Mouse (Mus musculus) embryonic facial prominence, embryonic 11.5 days (tissue): ENCODE results near the gene Ak1. TPM values are rescaled to one million over a fixed set of nuclear protein-coding genes. Genes with fewer than 3 reads are reported as not detected.

Experiments
- ATAC-seq: fragments of 200-750 bp; cut with Nextera tagmentation; replicated peaks from 2 replicates; pipeline ENCODE4 v1.8.0; 2017; ENCODE audit warnings: low read depth; ENCODE audit not compliant: insufficient number of reproducible peaks, low FRiP score, low TSS enrichment
- DNase-seq: peaks from one replicate; pipeline ENCODE4 v3.0.0-alpha.2; 2015; ENCODE audit warnings: low spot score
- H3K27ac ChIP-seq: fragments of 300-500 bp; sonication (generic); replicated peaks from 2 replicates; pipeline ENCODE4 v1.5.1; 2014; ENCODE audit warnings: mild to moderate bottlenecking, low read depth, low read length, control low read depth
- H3K27me3 ChIP-seq: fragments of 300-500 bp; sonication (generic); 2 replicates; pipeline ENCODE4 v1.6.1; 2014; ENCODE audit warnings: mild to moderate bottlenecking, low read length, moderate library complexity, mixed read lengths; ENCODE audit not compliant: control insufficient read depth, insufficient read depth
- H3K36me3 ChIP-seq: fragments of 300-500 bp; sonication (generic); replicated peaks from 2 replicates; pipeline ENCODE4 v1.6.1; 2014; ENCODE audit warnings: low read depth, mild to moderate bottlenecking, low read length, moderate library complexity, mixed read lengths; ENCODE audit not compliant: control insufficient read depth, insufficient read depth
- H3K4me1 ChIP-seq: fragments of 300-500 bp; sonication (generic); 2 replicates; pipeline ENCODE4 v1.6.1; 2014; ENCODE audit warnings: low read length, mixed read lengths; ENCODE audit not compliant: control insufficient read depth, insufficient read depth
- H3K4me2 ChIP-seq: fragments of 300-500 bp; sonication (generic); 2 replicates; pipeline ENCODE4 v1.6.1; 2014; ENCODE audit warnings: low read depth, mild to moderate bottlenecking, control low read depth, low read length, moderate library complexity
- H3K4me3 ChIP-seq: fragments of 300-500 bp; sonication (generic); 2 replicates; pipeline ENCODE4 v1.5.1; 2014; ENCODE audit warnings: low read depth, low read length, control low read depth
- H3K9ac ChIP-seq: fragments of 300-500 bp; sonication (generic); replicated peaks from 2 replicates; pipeline ENCODE4 v1.6.1; 2014; ENCODE audit warnings: mild to moderate bottlenecking, control low read depth, low read length
- H3K9me3 ChIP-seq: fragments of 300-500 bp; sonication (generic); replicated peaks from 2 replicates; pipeline ENCODE4 v1.6.1; 2016; ENCODE audit warnings: mild to moderate bottlenecking, low read length, inconsistent platforms, mixed read lengths; ENCODE audit not compliant: control insufficient read depth
- WGBS: fragments of 180-500 bp; shearing (Covaris S2); extraction: QIAGEN DNeasy Blood & Tissue Kit; methylation state at CpG from one replicate; pipeline ENCODE4 v1.1.7; 2014; 5-methylcytosine and 5-hydroxymethylcytosine counted together
- polyA plus RNA-seq: library from polyadenylated mRNA; unstranded; fragments of >200 nt; fragmentation: Nextera tagmentation; extraction: Ambion mirVana; gene quantifications from 2 replicates; pipeline ENCODE4 v1.2.1, GENCODE M21; 2014

Ak1 gene
- polyA plus RNA-seq, 1 experiment from 2014 or later, result 13.7 TPM

- no peaks in the 10 kb centered on the region for H3K9me3 ChIP-seq
- no peaks in the 10 kb centered on the region; the same call in 1 of the 2 replicates for H3K27me3 ChIP-seq
- H3K27ac ChIP-seq, result no peak overlapping the region
- DNase-seq (no peak), ATAC-seq (no peak)
- no peak overlapping the region for H3K4me2 ChIP-seq
- no peak overlapping the region for H3K9ac ChIP-seq
- H3K36me3 ChIP-seq, result no peaks in the 10 kb centered on the region; the same call in 1 of the 2 replicates
- WGBS, result 72% methylated on average over 6 of the region's 6 CpGs
- H3K4me3 ChIP-seq, result no peak overlapping the region
- no peaks in the 10 kb centered on the region for H3K4me1 ChIP-seq
Observed at GRCm38 (mm10) chr2:32591249-32591648, 30.3 kb upstream of the Ak1 start.

GRCm38 (mm10) chr2:32596725-32597124 is 24.8 kb upstream of the Ak1 start:
- ATAC-seq, result no peak
- Histone ChIP-seq H3K27ac (no peak overlapping the region), H3K4me3 (no peak overlapping the region), H3K9ac (no peak overlapping the region), H3K9me3 (no peaks in the 10 kb centered on the region), H3K4me2 (no peak overlapping the region), H3K36me3 (no peaks in the 10 kb centered on the region; the same call in 1 of the 2 replicates), H3K27me3 (no peaks in the 10 kb centered on the region), H3K4me1 (no peaks in the 10 kb centered on the region)
- no peak for DNase-seq
- WGBS, result 97% methylated on average over 13 of the region's 13 CpGs

- 86% methylated on average over 5 of the region's 5 CpGs for WGBS
Observed at GRCm38 (mm10) chr2:32597248-32597647, 24.3 kb upstream of the Ak1 start.

GRCm38 (mm10) chr2:32597699-32598098 is 23.9 kb upstream of the Ak1 start:
- H3K27ac ChIP-seq, result no peak overlapping the region

More at GRCm38 (mm10) chr2:32597248-32597647, 24.3 kb upstream of the Ak1 start:
- Histone ChIP-seq H3K9me3 (no peaks in the 10 kb centered on the region), H3K4me2 (no peak overlapping the region), H3K36me3 (no peaks in the 10 kb centered on the region; the same call in 1 of the 2 replicates), H3K4me1 (no peaks in the 10 kb centered on the region; the same call in 1 of the 2 replicates), H3K27me3 (no peaks in the 10 kb centered on the region), H3K27ac (no peak overlapping the region), H3K4me3 (no peak overlapping the region), H3K9ac (no peak overlapping the region)
- ATAC-seq, result no peak
- DNase-seq, result no peak

GRCm38 (mm10) chr2:32598506-32598905 is 23.1 kb upstream of the Ak1 start:
- H3K27me3 ChIP-seq, result no peaks in the 10 kb centered on the region
- WGBS, result 93% methylated on average over 8 of the region's 8 CpGs

More at GRCm38 (mm10) chr2:32597699-32598098, 23.9 kb upstream of the Ak1 start:
- Histone ChIP-seq H3K9me3 (no peaks in the 10 kb centered on the region), H3K4me2 (no peak overlapping the region), H3K4me3 (no peak overlapping the region), H3K27me3 (no peaks in the 10 kb centered on the region), H3K36me3 (no peaks in the 10 kb centered on the region; the same call in 1 of the 2 replicates), H3K4me1 (no peaks in the 10 kb centered on the region; the same call in 1 of the 2 replicates), H3K9ac (no peak overlapping the region)
- WGBS, result 86% methylated on average over 5 of the region's 5 CpGs
- DNase-seq (no peak), ATAC-seq (no peak)

GRCm38 (mm10) chr2:32599409-32599808 is 22.1 kb upstream of the Ak1 start, which contains the start of gene St6galnac6:
Gene St6galnac6, plus strand, starts transcription at chr2:32599709.
- Histone ChIP-seq H3K27ac (no peak within 1 kb of the TSS), H3K36me3 (no peaks in the 10 kb centered on the region), H3K4me1 (no peaks in the 10 kb centered on the region; the same call in 1 of the 2 replicates), H3K27me3 (no peaks in the 10 kb centered on the region), H3K4me3 (no peak within 1 kb of the TSS), H3K9me3 (no peaks in the 10 kb centered on the region), H3K9ac (no peak within 1 kb of the TSS), H3K4me2 (no peak within 1 kb of the TSS)
- ATAC-seq, result no peak
- WGBS, result 89% methylated on average over 3 of the region's 3 CpGs
- DNase-seq, result no peak

More at GRCm38 (mm10) chr2:32598506-32598905, 23.1 kb upstream of the Ak1 start:
- Histone ChIP-seq H3K4me2 (no peak overlapping the region), H3K9me3 (no peaks in the 10 kb centered on the region), H3K27ac (no peak overlapping the region), H3K9ac (no peak overlapping the region), H3K4me1 (no peaks in the 10 kb centered on the region; the same call in 1 of the 2 replicates), H3K36me3 (no peaks in the 10 kb centered on the region; the same call in 1 of the 2 replicates), H3K4me3 (no peak overlapping the region)
- ATAC-seq, result no peak
- DNase-seq, result no peak

GRCm38 (mm10) chr2:32601417-32602065 is 20.0 kb upstream of the Ak1 start:
- Histone ChIP-seq H3K4me1 (no peaks in the 10 kb centered on the region; the same call in 1 of the 2 replicates), H3K36me3 (no peaks in the 10 kb centered on the region), H3K9me3 (no peaks in the 10 kb centered on the region), H3K9ac (no peak overlapping the region), H3K4me3 (no peak overlapping the region), H3K27me3 (no peaks in the 10 kb centered on the region), H3K4me2 (no peak overlapping the region), H3K27ac (no peak overlapping the region)
- ATAC-seq, result 0 out of 2 replicates have a peak, but pooled peaks have one; percentile 31
- DNase-seq, result peak; percentile 65
- WGBS, result 41% methylated on average over 8 of the region's 8 CpGs

GRCm38 (mm10) chr2:32602600-32603054 is 18.9 kb upstream of the Ak1 start:
- H3K9ac ChIP-seq, result peak overlapping the region; percentile 15; the same call in 1 of the 2 replicates
- H3K27ac ChIP-seq, result peak overlapping the region; percentile 23; the same call in 1 of the 2 replicates
- WGBS, result 1% methylated on average over 11 of the region's 11 CpGs
- ATAC-seq (0 out of 2 replicates have a peak, but pooled peaks have one; percentile 31), DNase-seq (peak; percentile 89)
- no peaks in the 10 kb centered on the region for H3K9me3 ChIP-seq
- H3K36me3 ChIP-seq, result no peaks in the 10 kb centered on the region
- H3K4me1 ChIP-seq, result no peaks in the 10 kb centered on the region; the same call in 1 of the 2 replicates
- no peaks in the 10 kb centered on the region for H3K27me3 ChIP-seq
- H3K4me3 ChIP-seq, result peak overlapping the region; percentile 21
- peak overlapping the region; percentile 30 for H3K4me2 ChIP-seq
